ENCODE assay signal across 18 mouse cellular contexts in the genomic region with DNA sequence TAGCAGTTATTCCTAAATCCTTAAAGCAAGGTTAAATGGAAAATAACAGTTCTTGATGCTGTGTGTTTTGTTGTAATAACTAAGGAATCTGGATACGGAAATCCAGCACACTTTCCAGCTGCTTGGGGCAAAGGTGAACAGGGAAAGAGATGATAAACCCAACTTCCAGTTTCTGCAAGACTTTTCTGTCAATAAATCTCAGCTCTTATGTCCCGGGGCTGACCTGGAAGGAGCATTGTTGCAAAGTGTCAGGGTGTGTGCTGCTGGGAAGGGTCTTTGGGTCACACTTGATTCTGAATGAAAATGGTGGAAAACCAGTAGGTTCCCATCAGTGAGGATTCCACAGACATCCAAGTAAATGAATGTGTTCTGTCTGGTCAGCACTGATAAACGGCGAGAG.
DNase-seq lines count a peak whose midpoint lies in the region; ATAC-seq and TF ChIP-seq lines count a peak whose summit lies in the region.
"Had no signal": no experiment of that assay in that cellular context is flagged by ENCODE, and none has a peak within 500 bp of the region (broad histone marks: within the 10 kb centered on the region; RNA-seq: fewer than 3 reads in every experiment).

No protein-coding gene starts in this region.

- H3K4me3 ChIP-seq in intestine, embryonic 14.5 days (ENCODE audit: low read depth, low read length) = no peak overlapping the region
- H3K4me3 ChIP-seq in intestine, postnatal 0 days (ENCODE audit: low read depth, low read length) = no peak overlapping the region
- H3K4me3 ChIP-seq in midbrain, embryonic 10.5 days = no peak overlapping the region
- H3K4me3 ChIP-seq: embryonic facial prominence, embryonic 13.5 days; layer of hippocampus, adult 2 months; megakaryocyte, embryonic 14.5 days; neural tube, embryonic 12.5 days had no signal

- peak; percentile 16 for DNase-seq in adrenal gland, adult 2 months
- no peak for DNase-seq in adrenal gland, postnatal 14 days
- peak; percentile 40 for DNase-seq in intestine, embryonic 14.5 days (ENCODE audit: low spot score)
- peak; percentile 42 for DNase-seq in kidney, adult 9 months
- peak; percentile 17 to 37 for DNase-seq in kidney, postnatal 4 days
- DNase-seq in neural tube, embryonic 10.5 days (ENCODE audit: extremely low spot score, low spot score) = no peak
- no peak for DNase-seq in midbrain, embryonic 10.5 days (ENCODE audit: low spot score)
- DNase-seq: cerebellum, adult 11-12 months; forebrain, postnatal 0 days; lung, postnatal 14 days; thymus, postnatal 14 days had no signal

- H3K9ac ChIP-seq in intestine, embryonic 14.5 days (ENCODE audit: low read length) = no peak overlapping the region
- no peak overlapping the region for H3K9ac ChIP-seq in intestine, postnatal 0 days (ENCODE audit: low read depth, low read length)
- H3K9ac ChIP-seq: embryonic facial prominence, embryonic 13.5 days; forebrain, postnatal 0 days; neural tube, embryonic 12.5 days had no signal

- H3K9me3 ChIP-seq in intestine, embryonic 14.5 days (ENCODE audit: control insufficient read depth, low read length) = no peaks in the 10 kb centered on the region
- H3K9me3 ChIP-seq in intestine, postnatal 0 days (ENCODE audit: control insufficient read depth) = no peaks in the 10 kb centered on the region
- no peaks in the 10 kb centered on the region for H3K9me3 ChIP-seq in midbrain, embryonic 10.5 days (replicated peaks)
- H3K9me3 ChIP-seq: embryonic facial prominence, embryonic 13.5 days; megakaryocyte, embryonic 14.5 days; neural tube, embryonic 12.5 days had no signal

- no peak overlapping the region for H3K27ac ChIP-seq in intestine, embryonic 14.5 days (ENCODE audit: low read depth)
- no peak overlapping the region for H3K27ac ChIP-seq in intestine, postnatal 0 days (ENCODE audit: low read depth, low read length)
- H3K27ac ChIP-seq in midbrain, embryonic 10.5 days (replicated peaks) = no peak overlapping the region
- H3K27ac ChIP-seq: embryonic facial prominence, embryonic 13.5 days; hindbrain, postnatal 0 days; layer of hippocampus, adult 2 months; neural tube, embryonic 12.5 days; stomach, postnatal 0 days had no signal

- H3K4me2 ChIP-seq in intestine, embryonic 14.5 days (ENCODE audit: low read length) = no peak overlapping the region
- H3K4me2 ChIP-seq in intestine, postnatal 0 days (replicated peaks; ENCODE audit: low read depth) = no peak overlapping the region
- H3K4me2 ChIP-seq: embryonic facial prominence, embryonic 13.5 days; neural tube, embryonic 12.5 days had no signal

- no peaks in the 10 kb centered on the region for H3K36me3 ChIP-seq in intestine, embryonic 14.5 days (ENCODE audit: control insufficient read depth, insufficient read depth, low read length)
- H3K36me3 ChIP-seq in intestine, postnatal 0 days (ENCODE audit: control insufficient read depth, insufficient read depth) = no peaks in the 10 kb centered on the region
- no peaks in the 10 kb centered on the region for H3K36me3 ChIP-seq in midbrain, embryonic 10.5 days
- H3K36me3 ChIP-seq: embryonic facial prominence, embryonic 13.5 days; neural tube, embryonic 12.5 days had no signal

- WGBS in intestine, embryonic 14.5 days = 37% methylated on average over 4 of the region's 4 CpGs
- 45% methylated on average over 4 of the region's 4 CpGs for WGBS in intestine, postnatal 0 days
- WGBS in midbrain, embryonic 10.5 days = 83% methylated on average over 4 of the region's 4 CpGs

- H3K4me1 ChIP-seq in intestine, embryonic 14.5 days (replicated peaks; ENCODE audit: control insufficient read depth, insufficient read depth, low read length) = no peaks in the 10 kb centered on the region
- 0 out of 2 replicates have a peak, but pooled peaks cover 3% of the 10 kb centered on the region for H3K4me1 ChIP-seq in intestine, postnatal 0 days (replicated peaks; ENCODE audit: control insufficient read depth, insufficient read depth, low read length)
- H3K4me1 ChIP-seq in midbrain, embryonic 10.5 days = peaks cover 16% of the 10 kb centered on the region; the same call in 1 of the 2 replicates
- H3K4me1 ChIP-seq: embryonic facial prominence, embryonic 13.5 days; neural tube, embryonic 12.5 days had no signal

- no peak for ATAC-seq in intestine, embryonic 14.5 days (replicated peaks; ENCODE audit: low FRiP score, low TSS enrichment, low read depth)
- ATAC-seq in intestine, postnatal 0 days = no peak
- ATAC-seq: forebrain, postnatal 0 days; hindbrain, postnatal 0 days had no signal

- TF ChIP-seq CTCF in intestine, postnatal 0 days (IDR thresholded peaks at IDR 0.05; ENCODE audit: low read depth) = no peak

- H3K27me3 ChIP-seq in intestine, embryonic 14.5 days (replicated peaks; ENCODE audit: control insufficient read depth, insufficient read depth, low read length) = no peaks in the 10 kb centered on the region
- H3K27me3 ChIP-seq in intestine, postnatal 0 days (replicated peaks; ENCODE audit: control insufficient read depth, insufficient read depth, low read length) = no peaks in the 10 kb centered on the region
- no peaks in the 10 kb centered on the region for H3K27me3 ChIP-seq in midbrain, embryonic 10.5 days (ENCODE audit: low read depth, poor library complexity, severe bottlenecking)
- H3K27me3 ChIP-seq: embryonic facial prominence, embryonic 13.5 days; megakaryocyte, embryonic 14.5 days; neural tube, embryonic 12.5 days had no signal

Comparison
In these comparisons a context has a peak if more than half of its experiments do, and no peak if none do; other contexts are left out.
1. DNase-seq: peak in adrenal gland, adult 2 months (single experiment), intestine, embryonic 14.5 days (single experiment), kidney, adult 9 months (single experiment) and kidney, postnatal 4 days (2 of 2); none in adrenal gland, postnatal 14 days (single experiment), neural tube, embryonic 10.5 days (single experiment) and midbrain, embryonic 10.5 days (single experiment).